Mouse (Mus musculus) liver, adult 2 months (tissue): ENCODE measurements around the gene Tnnc2. TPM values are rescaled to one million over a fixed set of nuclear protein-coding genes. Genes with fewer than 3 reads are reported as not detected.

Source experiments
- DNase-seq: peaks from one replicate; pipeline ENCODE4 v3.0.0-alpha.2; 2011; ENCODE audit warnings: low read depth, low spot score; ENCODE audit errors: extremely low read depth
- H3K27ac ChIP-seq: fragments of 200-500 bp; replicated peaks from 2 replicates; pipeline ENCODE4 v1.5.1; 2012; ENCODE audit warnings: low read depth, mild to moderate bottlenecking, control low read depth, inconsistent platforms, low read length; ENCODE audit not compliant: insufficient read depth
- H3K27me3 ChIP-seq: fragments of 200-500 bp; 2 replicates; pipeline ENCODE4 v1.6.1; 2012; ENCODE audit warnings: mild to moderate bottlenecking, moderate library complexity, low read length, inconsistent platforms; ENCODE audit not compliant: control insufficient read depth, insufficient read depth
- H3K36me3 ChIP-seq: fragments of 200-500 bp; 2 replicates; pipeline ENCODE4 v1.6.1; 2012; ENCODE audit warnings: low read length, inconsistent platforms; ENCODE audit not compliant: control insufficient read depth, insufficient read depth
- H3K4me1 ChIP-seq: fragments of 200-500 bp; 2 replicates; pipeline ENCODE4 v1.6.1; 2011; ENCODE audit warnings: low read length; ENCODE audit not compliant: control insufficient read depth, insufficient read depth
- H3K4me3 ChIP-seq: fragments of 200-500 bp; 2 replicates; pipeline ENCODE4 v1.5.1; 2011; ENCODE audit warnings: low read depth, mild to moderate bottlenecking, control low read depth, low read length, moderate library complexity; ENCODE audit not compliant: insufficient read depth
- H3K79me2 ChIP-seq: fragments of 200-500 bp; 2 replicates; pipeline ENCODE4 v1.6.1; 2012; ENCODE audit warnings: inconsistent platforms, mild to moderate bottlenecking, low read length, moderate library complexity; ENCODE audit not compliant: control insufficient read depth, insufficient read depth
- H3K9ac ChIP-seq: fragments of 200-500 bp; 2 replicates; pipeline ENCODE4 v1.6.1; 2012; ENCODE audit warnings: low read depth, mild to moderate bottlenecking, control low read depth, inconsistent platforms, low read length
- CTCF ChIP-seq: fragments of 200-500 bp; IDR thresholded peaks from 2 replicates; pipeline ENCODE4 v1.5.1; 2011; ENCODE audit warnings: low read depth, low read length, control low read depth
- POLR2A ChIP-seq: fragments of 200-500 bp; IDR thresholded peaks from 2 replicates; pipeline ENCODE4 v1.6.1; 2011; ENCODE audit warnings: low read length, control low read depth; ENCODE audit not compliant: insufficient read depth; ENCODE audit errors: extremely low read depth
- WGBS: fragments of 180-500 bp; shearing (Covaris S2); methylation state at CpG from one replicate; pipeline ENCODE4 v1.1.7; 2018; 5-methylcytosine and 5-hydroxymethylcytosine counted together
- polyA plus RNA-seq: library from polyadenylated mRNA; depleted of rRNA; stranded (reverse); fragments of >200 nt; gene quantifications from 2 replicates; pipeline ENCODE4 v1.2.3, GENCODE M21; 2012
- total RNA-seq: library from RNA; depleted of rRNA; stranded (reverse); fragments of >200 nt; gene quantifications from 2 replicates; pipeline ENCODE4 v1.2.3, GENCODE M21; 2014

The Tnnc2 gene
- total and polyA plus RNA-seq, 2 experiments = 6.1 TPM; not detected in 1

- WGBS = 91% methylated on average over 6 of the region's 6 CpGs
- no peak overlapping the region for H3K27ac ChIP-seq
- DNase-seq = no peak
- no peaks in the 10 kb centered on the region for H3K36me3 ChIP-seq
- H3K79me2 ChIP-seq = no peaks in the 10 kb centered on the region
- no peaks in the 10 kb centered on the region for H3K4me1 ChIP-seq
- no peak overlapping the region for H3K4me3 ChIP-seq
- no peaks in the 10 kb centered on the region for H3K27me3 ChIP-seq
- no peak overlapping the region for H3K9ac ChIP-seq
- no peak for TF ChIP-seq CTCF
- no peak for TF ChIP-seq POLR2A
Observed at GRCm38 (mm10) chr2:164776130-164776529, 3.6 kb downstream of the Tnnc2 start.

GRCm38 (mm10) chr2:164773989-164774364, 5.8 kb downstream of the Tnnc2 start:
- no peak for TF ChIP-seq CTCF
- no peak for TF ChIP-seq POLR2A
- H3K27me3 ChIP-seq = no peaks in the 10 kb centered on the region
- H3K36me3 ChIP-seq = no peaks in the 10 kb centered on the region
- H3K79me2 ChIP-seq = no peaks in the 10 kb centered on the region
- H3K4me1 ChIP-seq = no peaks in the 10 kb centered on the region
- no peak overlapping the region for H3K9ac ChIP-seq
- no peak overlapping the region for H3K27ac ChIP-seq
- DNase-seq = no peak
- WGBS = 76% methylated on average over 5 of the region's 5 CpGs
- H3K4me3 ChIP-seq = no peak overlapping the region

DNA sequence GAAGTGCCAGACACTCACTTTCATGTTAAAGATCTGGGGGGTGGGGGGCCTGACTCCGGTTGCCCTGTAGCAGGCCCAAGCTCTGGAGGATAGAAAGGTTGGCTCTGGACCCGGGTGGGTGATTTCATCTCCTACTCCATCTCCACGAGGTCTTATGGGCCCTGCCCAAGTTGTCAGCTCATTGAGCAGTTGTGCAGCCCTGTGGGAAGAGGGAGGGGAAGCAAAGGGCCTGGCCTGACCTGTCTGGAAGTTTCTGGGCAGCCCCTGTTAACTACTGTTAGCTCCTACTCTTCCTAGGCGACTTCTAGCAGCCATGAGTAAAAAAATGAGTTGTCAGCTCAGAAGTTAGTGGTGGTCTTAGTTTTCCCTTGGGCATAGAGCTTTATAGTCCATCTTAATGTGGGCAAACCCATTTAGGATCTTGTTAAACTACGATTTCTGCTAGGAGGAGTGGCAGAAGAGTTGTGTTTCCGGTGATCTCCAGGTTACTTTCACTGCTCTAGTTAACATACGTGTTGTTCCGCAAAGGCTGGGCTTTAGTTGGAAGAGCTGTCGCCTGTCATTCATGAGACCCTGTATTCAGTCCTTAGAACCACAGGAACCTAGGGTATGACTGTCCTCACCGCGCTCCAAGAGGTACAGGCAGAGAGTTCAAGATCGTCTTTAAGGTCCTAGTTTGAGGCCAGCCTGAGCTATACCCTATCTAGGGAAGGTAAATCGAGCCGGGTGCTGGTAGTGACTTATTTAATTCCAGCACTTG, 6.4 kb downstream of the Tnnc2 start:
- H3K4me1 ChIP-seq = no peaks in the 10 kb centered on the region
- H3K27me3 ChIP-seq = no peaks in the 10 kb centered on the region
- TF ChIP-seq CTCF = no peak
- TF ChIP-seq POLR2A = no peak
- WGBS = 90% methylated on average over 14 of the region's 14 CpGs
- H3K36me3 ChIP-seq = no peaks in the 10 kb centered on the region
- no peak overlapping the region for H3K9ac ChIP-seq
- no peak for DNase-seq
- no peak overlapping the region for H3K27ac ChIP-seq
- H3K79me2 ChIP-seq = no peaks in the 10 kb centered on the region
- no peak overlapping the region for H3K4me3 ChIP-seq

DNA sequence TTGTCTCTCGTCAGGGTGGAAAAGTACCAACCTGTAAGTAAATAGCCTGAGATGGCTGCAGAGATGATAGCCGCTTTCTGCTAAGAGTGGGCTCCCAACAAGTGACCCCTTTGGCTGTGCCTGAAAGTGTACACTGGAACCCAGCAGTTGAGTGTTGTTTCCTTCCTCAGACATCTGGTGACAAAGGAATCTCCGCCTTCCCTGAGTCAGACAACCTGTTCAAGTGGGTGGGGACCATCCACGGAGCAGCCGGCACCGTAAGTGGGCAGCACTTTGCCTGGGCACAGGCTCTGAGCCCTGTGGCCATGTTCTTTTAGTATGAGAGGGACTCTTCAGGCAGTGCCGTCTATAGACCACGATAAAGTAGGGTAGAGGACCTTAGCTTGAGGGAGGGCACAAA, 8.6 kb downstream of the Tnnc2 start:
- H3K4me1 ChIP-seq = no peaks in the 10 kb centered on the region
- TF ChIP-seq POLR2A (no peak), CTCF (no peak)
- H3K27me3 ChIP-seq = no peaks in the 10 kb centered on the region
- DNase-seq = no peak
- 77% methylated on average over 8 of the region's 8 CpGs for WGBS
- H3K4me3 ChIP-seq = no peak overlapping the region
- H3K27ac ChIP-seq = no peak overlapping the region
- no peaks in the 10 kb centered on the region for H3K36me3 ChIP-seq
- no peak overlapping the region for H3K9ac ChIP-seq
- no peaks in the 10 kb centered on the region for H3K79me2 ChIP-seq

- H3K4me3 ChIP-seq = peak overlapping the region; percentile 63; the same call in 1 of the 2 replicates
- H3K4me1 ChIP-seq = no peaks in the 10 kb centered on the region
- H3K27ac ChIP-seq = no peak overlapping the region
- H3K27me3 ChIP-seq = no peaks in the 10 kb centered on the region
- TF ChIP-seq CTCF (no peak), POLR2A (no peak)
- no peak for DNase-seq
- no peak overlapping the region for H3K9ac ChIP-seq
- WGBS = 2% methylated on average over 15 of the region's 15 CpGs
- H3K36me3 ChIP-seq = peaks cover 3% of the 10 kb centered on the region; the same call in 1 of the 2 replicates
- no peaks in the 10 kb centered on the region for H3K79me2 ChIP-seq
Observed at GRCm38 (mm10) chr2:164770279-164770678, 9.5 kb downstream of the Tnnc2 start.
